Mouse (Mus musculus) inflammation-experienced regulatory T-cells, adult 6 months (primary cell): Measurements from ENCODE around the gene Ear14. TPM values are rescaled to one million over a fixed set of nuclear protein-coding genes. Genes with fewer than 3 reads are reported as not detected.
"Not testable (repeated sequence)": the region's sequence is repeated elsewhere in the genome, so short reads cannot be mapped to it uniquely, and the experiment has no call there.

ENCODE experiments used
- ATAC-seq: one replicate; pipeline ENCODE4 v1.8.0; 2017
- polyA plus RNA-seq, 3 experiments: library from polyadenylated mRNA; unstranded; fragments of 100-300 nt; shearing (Covaris generic); gene quantifications; one replicate each; pipeline ENCODE4 v1.2.1; 2017

Gene Ear14
- polyA plus RNA-seq = not detected

DNA sequence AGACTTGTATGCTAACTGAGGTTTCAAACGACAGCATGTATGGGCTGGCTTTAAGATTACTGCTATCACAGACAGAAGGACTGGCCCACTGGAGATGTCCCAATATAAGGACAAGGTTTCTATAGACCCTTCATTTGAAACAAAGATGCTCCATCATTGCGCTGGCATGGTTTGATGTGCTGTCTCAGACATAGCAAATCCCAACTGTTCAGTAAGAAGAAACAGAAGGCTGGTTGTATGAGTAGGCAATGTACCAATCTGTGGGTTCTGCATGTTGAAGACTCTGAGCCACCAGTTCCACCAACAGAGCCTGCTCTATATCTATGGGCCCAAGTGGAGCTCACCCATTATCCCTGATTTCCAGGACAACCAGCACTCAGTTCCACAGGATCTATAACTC lies at the start of gene Ear14:
TSS of gene Ear14 (plus strand) at position 277 of the 400 bp plus-strand sequence.
- no peak for ATAC-seq

DNA sequence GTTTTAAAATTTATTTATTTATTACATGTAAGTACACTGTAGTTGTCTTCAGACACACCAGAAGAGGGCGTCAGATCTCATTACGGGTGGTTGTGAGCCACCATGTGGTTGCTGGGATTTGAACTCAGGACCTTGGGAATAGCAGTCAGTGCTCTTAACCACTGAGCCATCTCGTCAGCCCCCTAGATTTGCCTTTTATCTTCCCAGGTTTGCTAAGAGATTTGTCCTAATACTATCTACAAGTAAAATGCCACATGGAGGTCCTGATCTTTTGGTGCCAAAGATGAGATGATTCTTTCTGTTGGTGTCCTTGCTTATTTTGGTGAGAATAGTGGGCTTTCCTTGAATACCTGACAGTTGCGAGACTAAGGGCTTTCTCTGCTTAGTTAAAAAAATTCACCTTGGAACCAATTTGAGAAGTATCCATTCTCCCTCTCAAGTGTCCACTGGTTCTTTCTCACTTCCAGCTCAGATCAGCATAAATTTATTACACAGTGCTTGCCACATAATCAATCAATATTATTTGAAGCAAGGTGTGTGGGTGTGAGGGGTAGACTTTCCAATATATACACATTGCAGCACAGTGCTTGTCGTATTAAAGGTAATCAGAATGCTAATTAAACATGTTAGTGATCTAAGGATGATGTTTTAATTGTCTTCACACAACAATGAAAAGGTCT lies 47.0 kb upstream of the Ear14 start:
- no peak for ATAC-seq

DNA sequence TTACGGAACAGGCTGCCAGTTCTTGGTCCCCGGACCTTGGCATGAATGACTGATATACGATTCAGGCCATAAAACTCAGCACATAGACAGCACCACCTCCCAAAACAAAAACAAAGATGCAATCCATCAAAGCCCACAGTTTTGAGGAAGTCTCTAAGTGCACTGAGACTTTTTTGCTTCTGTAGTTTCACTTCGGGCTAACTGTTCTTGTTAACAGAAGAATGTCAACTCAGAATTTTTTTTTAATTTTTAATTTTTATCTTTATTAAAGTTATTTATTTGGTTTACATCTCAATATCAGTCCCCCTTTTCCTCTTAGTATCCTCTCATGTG lies 46.5 kb upstream of the Ear14 start:
- no peak for ATAC-seq

DNA sequence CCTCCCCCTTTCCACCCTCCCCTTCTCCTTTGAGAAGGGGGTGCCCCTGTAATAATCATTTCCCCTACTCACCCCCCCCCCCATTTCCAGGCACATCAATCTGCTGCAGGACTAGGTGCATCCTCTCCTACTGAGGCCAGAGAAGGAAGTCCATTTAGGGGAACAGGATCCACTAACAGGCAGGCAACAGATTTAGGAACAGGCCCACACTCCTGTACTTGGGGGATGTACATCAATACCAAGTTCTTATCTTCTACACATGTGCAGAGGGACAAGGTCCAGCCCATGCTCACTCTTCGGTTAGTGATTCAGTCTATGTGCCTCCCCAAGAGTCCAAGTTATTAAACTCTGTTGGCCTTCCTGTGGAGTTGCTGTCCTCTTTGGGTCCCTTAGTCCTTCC lies 46.1 kb upstream of the Ear14 start:
- ATAC-seq = no peak

DNA sequence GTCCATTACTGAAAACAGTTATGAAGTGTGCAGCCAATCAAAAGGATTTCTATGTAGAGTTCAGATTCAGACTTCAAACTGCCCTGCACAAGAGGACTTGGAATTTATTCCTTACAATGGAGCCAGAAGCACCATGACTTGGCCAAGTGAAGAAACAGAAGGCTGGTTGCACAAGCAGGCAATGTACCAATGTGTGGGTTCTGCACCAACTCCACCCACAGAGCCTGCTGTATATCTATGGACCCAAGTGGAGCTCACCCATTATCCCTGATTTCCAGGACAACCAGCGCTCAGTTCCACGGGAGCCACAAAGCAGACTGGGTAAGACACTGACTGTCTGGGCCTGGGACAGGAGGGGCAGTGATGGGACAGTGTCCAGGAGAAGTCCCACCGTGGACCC lies 41.2 kb upstream of the Ear14 start, which contains the start of gene Rnase2b:
TSS of gene Rnase2b (plus strand) at position 285 of the 400 bp plus-strand sequence.
- not testable (repeated sequence) for ATAC-seq

DNA sequence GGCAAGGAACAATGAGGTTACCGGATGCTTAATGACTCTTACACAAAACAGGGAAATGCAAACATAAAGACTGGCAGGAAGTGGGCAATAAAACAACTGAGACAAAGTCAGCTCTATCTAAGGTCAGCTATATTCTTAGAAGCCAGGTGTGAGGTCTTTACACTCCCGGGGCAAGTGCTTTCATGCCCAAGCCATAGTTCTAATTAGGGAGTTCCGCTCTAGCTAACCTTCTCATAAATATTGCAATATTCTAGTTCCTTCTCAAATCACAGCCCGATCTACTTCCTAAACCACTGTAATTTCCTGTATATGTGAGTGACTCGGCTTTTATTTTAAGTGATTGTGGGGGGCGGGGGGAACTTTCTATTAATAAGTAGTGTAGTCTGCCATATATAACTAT lies 39.9 kb upstream of the Ear14 start:
- ATAC-seq = not testable (repeated sequence)

DNA sequence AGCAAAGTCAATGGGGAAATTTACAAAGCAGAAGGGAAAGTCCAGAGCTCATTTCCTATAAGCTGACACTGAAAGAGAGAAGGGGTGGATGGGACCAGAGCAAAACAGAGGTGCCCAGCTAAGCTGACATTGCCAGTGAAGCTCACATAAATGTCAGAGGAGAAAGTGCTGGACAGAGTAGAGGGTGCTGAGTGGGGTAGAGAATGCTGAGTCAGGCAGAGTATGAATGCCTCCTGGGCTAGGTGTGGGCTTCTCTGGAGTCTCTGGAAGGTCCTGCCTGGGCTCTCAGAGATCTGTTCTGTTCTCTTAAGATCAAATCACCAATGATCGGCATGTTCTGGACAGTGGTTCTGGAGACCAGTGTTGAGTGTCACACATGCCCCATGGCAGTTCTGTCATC lies 37.8 kb upstream of the Ear14 start:
- ATAC-seq = no peak

DNA sequence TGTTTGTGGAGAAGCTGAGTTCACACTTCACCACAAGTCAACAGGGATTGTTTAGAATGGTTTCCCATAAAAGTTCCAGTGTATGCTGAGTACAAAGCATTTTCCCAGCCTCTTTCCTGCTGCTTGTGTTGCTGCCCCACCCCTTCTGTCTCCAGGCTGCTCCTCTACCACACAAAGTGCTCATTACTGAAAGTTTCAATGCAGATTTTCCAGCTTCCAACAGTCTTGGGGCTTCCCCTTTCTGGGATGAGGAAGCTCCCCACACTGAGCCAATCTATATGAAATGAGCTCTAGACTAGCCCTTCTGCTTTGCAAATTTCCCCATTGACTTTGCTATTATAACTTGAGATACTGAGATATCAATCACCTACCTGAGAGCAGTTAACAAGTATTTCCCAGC lies 37.1 kb upstream of the Ear14 start:
- ATAC-seq = no peak

DNA sequence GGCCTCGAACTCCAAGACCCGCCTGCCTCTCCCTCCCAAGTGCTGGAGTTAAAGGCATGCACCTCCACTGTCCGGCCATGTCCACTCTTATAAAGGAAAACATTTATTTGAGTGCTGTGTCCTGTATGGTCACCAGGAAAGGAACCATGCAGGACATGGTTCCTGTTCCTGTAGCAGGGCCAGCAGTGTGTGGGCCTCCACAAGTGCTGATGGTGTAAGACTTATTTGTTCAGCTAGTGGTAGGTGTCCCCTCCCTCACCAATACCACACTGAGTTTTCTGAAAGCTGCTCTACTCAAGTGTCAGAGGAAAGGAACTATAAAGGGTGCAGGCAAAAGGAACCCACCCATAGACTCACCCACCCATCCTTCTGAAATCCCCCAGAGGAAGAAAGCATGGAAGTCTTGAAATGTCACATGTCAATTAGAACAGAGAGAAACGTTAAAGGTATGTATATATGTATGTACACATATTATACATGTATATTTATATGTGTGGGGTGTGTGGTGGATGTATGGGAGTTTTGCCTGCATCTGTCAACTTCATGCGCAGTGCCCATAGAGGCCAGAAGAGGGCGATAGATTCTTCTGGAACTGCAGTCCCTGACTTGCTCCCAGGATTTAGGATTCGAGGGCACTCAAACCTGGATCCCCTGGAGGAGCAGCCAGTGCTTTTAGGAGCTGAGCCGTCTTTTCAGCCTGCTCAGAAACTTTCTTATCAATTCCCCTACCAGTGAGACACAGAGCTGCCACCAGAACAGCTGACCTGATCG lies 30.9 kb upstream of the Ear14 start:
- ATAC-seq = not testable (repeated sequence)

DNA sequence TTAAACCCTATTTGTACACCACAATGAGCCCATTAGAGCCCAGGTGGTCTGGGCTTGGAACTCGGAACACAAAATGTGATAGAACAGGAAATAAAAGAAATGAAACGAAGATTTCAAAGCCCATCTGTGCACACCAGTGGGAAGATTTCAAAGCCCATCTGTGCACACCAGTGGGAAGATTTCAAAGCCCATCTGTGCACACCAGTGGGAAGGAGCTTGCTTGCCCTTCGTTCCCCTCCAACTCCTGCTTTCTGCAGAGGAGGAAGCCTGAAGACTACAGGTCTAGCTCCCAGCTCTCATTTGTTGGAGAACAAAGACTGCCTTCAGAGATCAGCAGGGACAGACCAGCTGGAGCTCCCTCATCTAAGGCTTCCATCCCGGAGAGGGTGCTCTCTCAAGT lies 30.2 kb upstream of the Ear14 start:
- not testable (repeated sequence) for ATAC-seq

DNA sequence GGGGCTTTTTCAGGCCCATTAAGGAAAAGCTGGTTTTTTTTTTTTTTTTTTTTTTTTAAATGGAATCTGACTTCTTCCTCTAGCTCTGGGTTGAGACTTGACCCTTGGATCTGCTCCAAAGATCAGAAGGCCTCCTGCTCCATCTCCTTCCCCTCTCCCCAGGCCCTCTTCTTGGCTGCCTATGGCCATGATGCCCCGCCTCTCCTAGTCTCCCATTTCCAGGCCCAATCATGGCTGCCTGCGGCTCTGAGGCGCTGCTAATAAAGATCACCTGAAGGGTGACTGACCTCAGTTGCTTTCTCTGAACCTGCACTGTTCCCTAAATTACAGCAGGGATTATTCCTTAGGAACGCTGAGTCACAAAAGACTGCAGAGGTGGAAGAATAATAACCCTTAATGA lies 29.3 kb upstream of the Ear14 start:
- ATAC-seq = no peak

DNA sequence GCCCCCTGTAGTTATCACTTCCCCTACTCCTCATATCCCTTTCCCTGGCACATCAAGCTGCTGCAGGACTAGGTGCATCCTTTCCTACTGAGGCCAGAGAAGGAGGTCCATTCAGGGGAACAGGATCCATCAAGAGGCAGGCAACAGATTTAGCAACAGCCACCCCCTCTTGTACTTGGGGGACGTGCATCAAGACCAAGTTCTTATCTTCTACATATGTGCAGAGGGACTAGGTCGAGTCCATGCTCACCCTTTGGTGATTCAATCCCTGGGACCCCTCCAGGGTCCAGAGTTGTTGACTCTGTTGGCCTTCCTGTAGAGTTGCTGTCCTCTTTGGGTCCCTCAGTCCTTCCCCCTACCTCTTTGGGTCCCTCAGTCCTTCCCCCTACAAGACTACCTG lies 22.1 kb upstream of the Ear14 start:
- not testable (repeated sequence) for ATAC-seq

DNA sequence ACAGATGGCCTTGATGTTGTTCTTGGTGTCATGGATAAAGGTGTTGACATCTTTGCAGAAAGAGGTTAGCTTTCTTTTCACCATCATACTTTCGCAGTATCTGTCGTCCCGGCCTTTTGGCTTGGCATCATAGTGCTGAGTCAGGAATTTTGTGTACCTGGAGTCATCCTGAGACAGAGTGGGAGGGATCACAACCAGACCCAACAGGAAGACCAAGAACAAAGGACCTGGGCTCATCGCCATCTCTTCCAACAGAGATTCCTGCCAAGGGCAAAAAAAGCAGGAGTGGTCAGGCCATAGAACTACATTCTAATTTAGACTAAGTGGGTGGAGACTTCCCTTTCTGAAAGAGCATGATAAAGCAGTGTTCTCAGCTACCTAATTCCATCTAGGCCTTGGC lies 7.5 kb upstream of the Ear14 start:
- ATAC-seq = no peak

DNA sequence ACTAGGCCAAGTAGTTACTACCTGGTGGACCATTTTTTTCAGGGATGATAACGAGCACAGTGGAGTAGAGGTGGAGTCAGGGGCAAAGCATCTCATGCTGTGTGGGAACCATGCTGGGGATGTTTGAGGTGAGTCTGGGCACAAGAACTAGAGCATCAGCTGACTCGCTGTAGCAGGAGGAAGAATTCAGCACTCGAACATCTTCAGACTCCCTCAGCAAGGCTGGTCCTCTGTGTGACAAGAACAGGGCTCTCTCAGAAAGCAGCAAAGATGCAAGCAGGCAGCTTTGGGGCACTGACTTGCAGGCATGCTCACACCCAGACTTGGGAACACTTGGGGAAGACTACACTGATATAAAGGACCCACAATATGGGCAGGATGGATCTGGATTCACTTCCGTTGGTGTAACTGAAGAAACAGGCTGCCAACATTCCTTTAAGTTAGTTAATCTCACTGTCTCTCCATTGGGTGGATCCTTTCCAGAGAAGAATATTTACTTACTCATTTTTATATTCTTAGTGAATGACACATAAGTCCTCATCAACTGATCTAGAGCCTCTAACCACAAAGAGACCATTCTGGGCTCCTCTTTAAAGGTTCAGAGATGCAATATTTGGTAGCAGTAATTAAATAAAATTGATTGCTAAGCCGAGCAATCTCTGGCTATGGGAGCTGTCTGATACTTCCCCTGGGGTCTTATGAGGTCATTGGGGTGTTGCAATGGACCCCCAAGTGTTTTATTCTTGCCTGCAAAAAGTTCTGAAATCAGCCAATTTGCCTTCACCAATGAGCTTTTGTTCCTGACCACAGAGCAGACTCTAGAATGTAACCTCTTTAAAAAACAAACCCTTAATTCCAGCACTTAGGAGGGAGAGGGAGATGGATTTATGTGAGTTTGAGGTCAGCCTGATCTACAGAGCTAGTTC lies 3.8 kb upstream of the Ear14 start, which contains the start of gene Ang2:
TSS of gene Ang2 (minus strand) at position 51 of the 926 bp plus-strand sequence.
- no peak for ATAC-seq

DNA sequence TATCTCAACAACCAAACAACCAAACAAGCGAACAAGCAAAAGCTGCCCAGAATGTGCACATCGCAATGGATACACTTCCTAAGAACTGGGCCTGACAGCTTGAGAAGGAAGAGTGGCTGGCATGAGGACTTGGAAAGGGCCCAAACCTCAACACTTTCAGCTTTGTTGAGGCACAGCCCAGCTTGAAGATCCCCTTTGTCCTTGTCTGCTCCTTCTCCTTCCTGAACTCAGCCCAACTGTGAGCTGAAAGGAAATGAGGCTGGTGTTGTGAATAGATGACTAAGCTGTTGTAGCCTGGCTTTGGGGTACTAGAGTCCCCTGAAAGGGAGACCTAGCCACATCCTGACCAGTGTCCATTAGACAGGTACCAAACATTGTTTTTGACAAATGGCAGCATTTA lies 3.1 kb upstream of the Ear14 start:
- no peak for ATAC-seq

DNA sequence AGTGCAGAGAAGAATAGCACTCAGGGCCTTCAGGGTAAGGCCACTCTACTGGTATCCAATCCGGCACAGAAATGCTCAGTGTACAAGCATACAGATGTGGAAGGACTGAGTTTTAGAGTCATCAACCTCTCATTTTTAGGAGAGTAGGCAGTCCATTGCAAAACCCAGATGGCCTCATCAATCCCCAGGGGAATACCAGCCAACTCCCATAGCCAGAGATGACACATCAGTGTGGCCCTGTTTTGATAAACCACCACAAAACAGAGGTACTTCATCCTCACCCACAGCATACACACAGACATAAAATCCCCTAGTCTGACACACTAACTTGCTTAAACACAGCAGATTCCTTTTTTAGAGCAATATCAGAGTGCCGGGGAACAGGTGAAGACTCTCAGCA lies 2.7 kb upstream of the Ear14 start:
- ATAC-seq = no peak

DNA sequence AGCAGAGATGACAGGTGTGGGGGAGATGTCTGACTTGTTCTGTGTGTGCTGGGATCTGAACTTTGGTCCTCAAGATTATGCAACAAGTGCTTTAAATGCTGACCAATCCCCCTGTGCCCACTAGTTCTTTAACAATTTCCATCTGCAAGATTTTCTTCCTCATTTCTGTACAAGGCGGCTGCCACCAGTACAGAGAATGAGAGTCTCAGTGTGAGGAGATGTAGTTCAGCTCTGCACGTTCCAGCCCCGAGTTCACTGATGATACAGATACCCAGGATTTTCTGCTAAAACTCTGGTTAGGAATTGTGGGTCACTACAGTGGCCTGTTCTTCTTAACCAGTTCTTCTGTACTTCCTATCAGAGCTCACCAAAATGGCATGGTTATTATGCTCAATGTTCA lies 16.9 kb downstream of the Ear14 start:
- not testable (repeated sequence) for ATAC-seq

DNA sequence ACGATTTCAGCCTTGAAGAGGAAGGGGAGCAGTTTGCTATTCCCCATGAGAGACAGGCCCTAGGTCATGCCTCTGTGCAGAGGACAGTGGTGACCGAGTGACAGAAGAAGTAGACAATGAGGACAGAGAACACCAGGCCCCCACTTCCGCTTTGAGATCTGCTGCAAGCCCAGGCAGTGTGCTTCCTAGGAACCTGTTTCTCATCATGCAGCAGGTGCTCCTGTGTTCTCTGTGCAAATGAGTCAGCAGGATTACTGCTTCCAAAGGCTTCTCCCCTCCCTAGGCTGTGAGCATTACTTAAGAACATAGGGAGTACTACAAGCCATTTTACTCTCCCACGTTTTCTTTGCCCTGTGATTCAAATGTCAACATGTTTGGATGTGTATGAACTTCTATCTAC lies 26.5 kb downstream of the Ear14 start:
- ATAC-seq = not testable (repeated sequence)

DNA sequence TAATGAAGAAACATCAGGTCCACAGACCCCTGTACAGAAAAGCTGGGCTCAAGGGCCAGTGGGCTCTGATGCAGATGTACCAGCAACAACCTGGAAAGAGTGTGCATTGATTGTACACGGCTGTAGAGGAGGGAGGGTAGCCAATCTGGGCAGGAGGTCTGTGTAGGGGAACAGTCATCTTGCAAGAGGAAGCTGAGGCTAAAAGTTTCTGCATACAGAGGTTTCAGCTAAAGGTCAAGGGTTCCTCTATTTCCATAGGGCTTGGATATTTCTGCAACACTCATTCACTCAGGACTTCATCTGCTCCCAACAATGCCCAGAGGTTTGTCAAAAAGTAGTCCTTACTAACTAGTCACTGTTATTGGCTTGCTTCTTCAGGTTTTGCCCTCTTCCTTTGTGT lies 34.3 kb downstream of the Ear14 start:
- ATAC-seq = not testable (repeated sequence)

DNA sequence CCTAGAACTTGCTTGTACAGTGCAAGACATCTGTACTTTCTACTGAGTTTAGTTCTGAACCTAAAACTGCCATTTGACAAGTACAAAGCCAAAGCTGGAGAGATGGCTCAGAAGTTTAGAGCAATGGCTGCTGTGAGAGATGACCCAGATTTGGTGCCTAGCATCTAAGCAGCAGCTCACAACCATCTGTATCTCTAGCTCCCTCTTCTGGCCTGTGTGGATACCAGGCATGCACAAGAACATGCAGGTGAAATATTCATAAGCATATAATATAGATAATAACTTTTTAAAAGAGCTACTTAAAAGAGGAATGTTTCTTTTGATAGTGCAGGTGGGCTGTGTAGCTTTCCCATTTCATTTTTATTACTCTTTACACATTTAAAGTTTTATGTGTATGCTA lies 37.7 kb downstream of the Ear14 start:
- ATAC-seq = no peak

DNA sequence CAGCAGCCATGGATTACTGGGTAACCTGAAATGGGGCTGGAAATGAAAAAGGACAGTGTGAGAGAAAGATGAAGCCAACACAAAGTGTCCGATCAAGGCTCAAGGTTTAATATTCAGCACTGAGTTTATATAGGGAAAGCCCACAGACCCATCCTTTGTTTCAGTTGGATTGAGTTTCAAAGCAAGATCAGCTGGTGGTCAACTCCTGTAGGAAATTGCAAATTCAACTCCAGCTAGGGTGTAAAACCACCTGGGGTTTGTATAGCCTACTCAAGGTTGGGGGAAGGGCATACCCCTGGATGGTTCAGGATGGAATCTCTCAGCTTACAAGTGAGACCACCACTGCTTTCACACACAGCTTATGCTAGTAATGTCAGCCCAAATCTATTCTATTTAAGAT lies 44.5 kb downstream of the Ear14 start:
- ATAC-seq = no peak

DNA sequence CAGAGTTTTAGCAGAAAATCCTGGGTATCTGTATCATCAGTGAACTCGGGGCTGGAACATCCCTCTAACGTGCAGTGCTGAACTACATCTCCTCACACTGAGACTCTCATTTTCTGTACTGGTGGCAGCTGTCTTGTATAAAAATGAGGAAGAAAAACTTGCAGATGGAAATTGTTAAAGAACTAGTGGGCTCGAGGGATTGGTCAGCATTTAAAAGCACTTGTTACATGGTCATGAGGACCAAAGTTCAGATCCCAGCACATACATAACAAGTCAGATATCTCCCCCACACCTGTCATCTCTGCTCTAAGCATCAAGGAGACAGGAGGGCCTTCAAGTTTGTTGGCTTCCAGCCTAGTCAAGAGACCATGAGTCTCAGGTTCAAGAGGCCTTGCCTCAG lies 47.2 kb downstream of the Ear14 start:
- no peak for ATAC-seq

DNA sequence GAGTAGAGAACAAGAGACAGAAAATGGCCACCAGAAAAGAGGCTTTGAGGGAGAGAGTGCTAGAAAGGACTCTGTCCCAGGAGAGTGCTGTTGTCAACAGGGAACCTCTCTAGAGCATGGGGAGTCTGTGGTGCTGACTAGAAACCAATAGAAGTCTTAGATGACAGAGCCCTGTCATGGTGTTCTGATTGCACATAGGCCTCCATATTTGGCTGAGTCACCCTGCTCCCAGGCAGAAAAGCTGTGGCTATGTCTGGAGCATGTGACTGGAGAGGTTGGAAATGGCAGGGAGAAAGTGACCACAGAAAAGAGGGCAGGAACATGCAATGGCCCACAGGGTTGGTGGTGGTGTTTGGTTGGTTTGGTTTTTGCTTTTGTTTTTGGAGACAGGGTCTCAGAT lies 49.0 kb downstream of the Ear14 start:
- not testable (repeated sequence) for ATAC-seq
